Mouse (Mus musculus): ENCODE data around the gene Hist1h4m.
"Not testable (repeated sequence)": the region's sequence is repeated elsewhere in the genome, so short reads cannot be mapped to it uniquely, and the experiment has no call there.

DNA sequence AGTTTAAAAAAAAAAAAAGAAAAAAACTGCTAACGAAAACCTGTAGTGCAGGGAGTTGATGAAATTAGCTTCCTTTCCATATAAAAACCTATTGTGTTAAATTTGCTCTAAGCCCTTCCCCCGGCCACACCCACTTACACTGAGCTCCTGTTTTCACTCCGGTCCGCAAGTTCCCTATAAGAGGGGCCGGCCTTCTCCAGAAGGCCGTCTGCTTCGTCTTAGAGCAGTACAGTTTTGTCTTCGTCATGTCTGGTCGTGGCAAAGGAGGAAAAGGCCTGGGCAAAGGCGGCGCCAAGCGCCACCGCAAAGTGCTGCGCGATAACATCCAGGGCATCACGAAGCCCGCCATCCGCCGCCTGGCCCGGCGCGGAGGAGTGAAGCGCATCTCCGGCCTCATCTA, at the start of gene Hist1h4m:
- not testable (repeated sequence) for TF ChIP-seq CTCF (IDR thresholded peaks at IDR 0.05; ENCODE audit: control insufficient read depth, insufficient read depth, insufficient replicate concordance, low read depth, low read length); POLR2A (IDR thresholded peaks at IDR 0.05; ENCODE audit: control insufficient read depth, low read depth, low read length)

Data from testis, adult 2 months (tissue).